Mouse (Mus musculus) urinary bladder, adult 18-20 months (tissue): ENCODE data around the gene Clec16a.

Experiments used
- DNase-seq, 2 experiments: peaks; one replicate each; pipeline ENCODE4 v3.0.0; 2022; ENCODE audit warnings: low spot score in 2 of 2, mixed read lengths in 2 of 2

The Clec16a gene

DNA sequence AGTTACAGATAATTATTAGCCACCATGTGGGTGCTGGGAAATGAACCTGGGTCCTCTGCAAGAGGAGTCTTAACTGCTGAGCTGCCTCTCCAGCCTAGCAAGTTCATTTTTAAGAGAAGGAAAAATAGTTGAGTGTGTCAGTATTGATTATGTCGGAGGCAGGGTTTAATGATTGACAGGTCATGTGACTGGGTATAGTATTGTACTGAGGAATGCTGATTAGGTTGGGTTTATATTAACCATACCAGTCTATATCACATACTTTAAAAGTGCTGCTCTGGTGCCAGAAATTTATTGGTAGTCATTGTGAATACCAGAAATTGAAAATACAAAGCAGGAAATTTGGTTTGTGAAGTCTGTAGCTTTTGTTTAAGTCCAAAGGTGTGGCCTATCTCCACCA lies 130.5 kb downstream of the Clec16a start:
- DNase-seq, result no peak

DNA sequence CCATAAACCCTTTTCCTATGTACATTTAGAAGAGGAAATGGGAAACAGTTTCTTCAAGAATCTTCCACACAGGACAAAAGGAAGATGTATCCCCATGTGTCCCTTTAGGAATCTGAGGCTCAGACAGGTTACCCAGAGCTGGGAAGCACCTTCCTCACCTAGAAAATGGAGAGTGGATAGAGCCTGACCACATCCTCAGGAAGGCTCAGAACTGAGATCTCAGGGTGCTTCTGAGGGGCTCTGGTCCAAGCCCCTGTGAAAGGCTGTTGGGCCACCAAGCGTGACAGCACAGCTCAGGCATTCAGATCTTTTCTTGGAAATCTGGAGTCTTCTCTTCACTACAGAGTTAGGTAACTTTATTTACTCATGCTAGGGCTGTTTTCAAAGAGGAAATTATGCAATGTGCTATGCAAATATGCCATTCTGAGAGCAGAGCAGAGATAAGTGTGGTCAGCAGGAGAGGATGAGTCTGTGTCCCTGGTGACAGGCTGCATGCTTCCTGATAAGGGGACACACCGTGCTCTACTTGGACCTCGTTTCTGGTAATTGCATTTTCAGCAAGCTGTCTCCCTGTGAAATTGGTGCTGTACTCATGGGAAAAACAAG lies 131.4 kb downstream of the Clec16a start:
- no peak for DNase-seq

DNA sequence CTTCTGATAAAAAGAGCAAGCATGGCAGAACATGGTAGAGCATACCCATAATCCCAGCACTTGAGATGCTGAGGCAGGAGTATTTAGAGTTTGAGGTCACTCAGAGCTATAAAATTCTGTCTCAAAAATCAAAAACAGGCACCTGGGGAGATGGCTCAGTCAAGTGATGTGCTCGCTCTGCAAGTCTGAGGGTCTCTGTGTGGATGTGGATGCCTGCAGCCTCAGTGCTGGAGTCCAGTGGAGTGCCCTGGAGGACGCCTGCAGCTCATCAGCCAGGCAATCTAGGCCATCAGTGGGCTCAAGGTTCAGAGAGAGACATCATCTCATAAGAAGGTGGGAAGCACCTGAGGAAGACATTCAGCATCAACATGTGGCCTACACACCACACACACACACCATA lies 137.4 kb downstream of the Clec16a start:
- DNase-seq, result no peak

DNA sequence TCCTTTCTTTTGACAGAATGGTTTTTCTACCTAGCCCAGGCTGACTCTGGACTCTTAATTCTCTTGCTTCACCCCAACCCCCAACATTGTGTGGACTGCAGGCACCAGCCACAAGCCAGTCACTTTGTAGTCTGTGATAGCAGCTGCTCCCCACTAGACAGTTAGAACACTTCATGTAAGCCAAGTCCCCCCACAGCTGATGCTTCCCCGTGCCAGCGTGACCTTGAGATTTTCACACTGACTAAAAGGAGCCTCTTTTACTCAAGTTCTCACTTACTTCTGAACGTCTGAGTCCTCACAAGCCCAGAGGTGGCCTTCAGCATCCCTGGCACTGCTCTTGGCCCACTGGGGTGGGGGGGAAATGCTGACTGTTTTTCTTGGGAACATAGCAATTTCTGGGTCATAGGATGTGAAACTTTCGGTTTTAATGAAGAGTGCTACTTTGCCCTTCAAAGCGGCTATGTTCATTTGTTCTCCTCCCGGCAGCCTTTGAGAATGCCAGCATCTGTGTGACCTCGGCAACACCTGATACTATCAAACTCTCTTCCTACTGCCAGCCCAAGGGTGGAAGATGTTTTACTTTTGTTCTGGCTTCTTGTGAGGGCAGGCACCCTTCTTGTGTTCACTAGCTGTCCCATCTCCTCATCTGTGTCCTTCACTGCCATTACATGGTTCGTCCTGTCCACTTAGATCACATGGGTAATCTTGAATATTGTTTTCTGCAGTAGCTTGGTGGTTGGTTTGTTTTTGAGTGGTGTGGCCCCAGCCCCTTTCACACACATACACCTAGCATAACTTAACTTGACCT lies 138.3 kb downstream of the Clec16a start:
- no peak for DNase-seq

DNA sequence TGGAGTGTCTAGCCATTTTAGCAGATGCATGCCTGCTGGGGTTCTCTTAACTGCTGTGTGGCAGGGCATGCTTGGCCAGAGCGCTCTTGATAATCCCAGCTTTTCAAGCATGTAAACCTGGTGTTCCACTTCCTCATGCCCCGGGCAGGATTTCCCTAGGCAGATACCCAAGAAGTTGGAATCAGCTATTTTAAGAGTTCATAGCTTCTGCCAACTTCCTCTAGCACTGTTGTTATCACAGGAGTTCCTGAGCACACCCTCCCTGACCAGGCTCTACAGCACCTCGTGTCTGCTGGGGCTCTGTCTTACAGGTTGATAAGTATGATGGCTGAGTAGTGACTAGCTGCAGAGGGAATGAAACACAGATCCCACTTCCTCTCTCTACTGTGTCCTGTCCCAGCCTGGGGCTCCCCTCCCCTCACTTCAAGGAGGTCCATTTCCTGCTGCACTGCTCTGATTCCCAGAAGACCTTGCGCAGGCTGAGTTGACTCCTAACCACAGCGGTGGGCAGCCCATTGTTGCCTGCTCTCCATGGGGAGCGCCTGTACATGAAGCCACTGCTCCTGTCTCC lies 144.7 kb downstream of the Clec16a start:
- no peak for DNase-seq

DNA sequence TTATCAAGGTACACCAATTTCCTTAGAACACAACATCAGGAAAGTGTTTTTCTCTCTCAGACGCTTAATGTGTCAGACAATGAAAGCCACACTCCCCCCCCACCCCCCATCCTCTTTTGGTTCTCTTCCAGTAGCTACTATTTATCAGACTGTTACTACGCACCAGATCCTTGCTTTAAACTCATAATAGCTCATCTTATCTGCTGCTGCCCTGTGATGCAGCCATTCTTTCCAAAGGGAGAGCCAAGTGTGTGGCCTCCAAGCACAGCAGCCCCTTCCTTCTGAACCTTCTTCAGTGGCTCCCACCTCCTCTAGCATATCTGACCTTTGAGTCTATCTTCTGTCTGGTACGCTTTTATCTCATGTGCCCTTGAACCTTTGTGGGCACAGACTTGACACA lies 145.3 kb downstream of the Clec16a start:
- no peak for DNase-seq

DNA sequence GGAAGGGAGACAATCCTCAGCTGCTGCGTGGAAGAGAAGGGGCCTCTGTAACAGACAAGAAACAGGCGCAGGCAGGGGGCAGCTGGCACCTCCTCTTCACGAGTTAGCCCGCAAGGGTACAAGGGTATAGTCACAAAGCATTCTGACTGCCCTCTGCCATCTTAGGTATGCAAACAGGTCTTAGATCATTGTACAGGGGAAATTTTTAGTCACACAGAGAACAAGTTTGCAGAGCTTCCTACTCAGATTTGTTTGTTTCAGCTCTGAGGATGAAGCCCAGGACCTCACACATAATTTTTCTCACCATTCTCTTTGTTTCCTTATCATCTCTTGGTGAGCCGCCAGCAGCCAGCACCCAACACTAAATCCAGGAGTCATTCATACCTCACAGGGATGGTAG lies 146.6 kb downstream of the Clec16a start:
- no peak for DNase-seq

DNA sequence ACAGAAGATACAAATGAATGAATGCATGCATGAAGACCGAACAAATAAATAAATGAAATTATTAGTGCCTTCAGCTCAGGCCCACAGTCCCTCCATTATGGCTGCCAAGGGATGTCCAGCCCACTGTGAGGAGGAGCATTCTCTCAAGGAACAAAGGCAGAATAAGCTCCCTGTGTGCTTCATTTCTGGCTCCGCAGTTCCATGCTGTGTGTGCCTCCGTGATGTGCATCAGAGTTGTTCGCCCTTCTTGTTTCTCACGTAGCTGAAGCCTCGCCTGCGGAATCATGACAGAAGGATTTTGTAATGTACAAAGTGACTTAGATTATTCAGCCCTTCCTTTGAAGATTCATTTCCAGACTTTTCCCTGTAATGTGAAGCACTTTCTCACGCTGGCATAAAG lies 147.7 kb downstream of the Clec16a start:
- no peak for DNase-seq

DNA sequence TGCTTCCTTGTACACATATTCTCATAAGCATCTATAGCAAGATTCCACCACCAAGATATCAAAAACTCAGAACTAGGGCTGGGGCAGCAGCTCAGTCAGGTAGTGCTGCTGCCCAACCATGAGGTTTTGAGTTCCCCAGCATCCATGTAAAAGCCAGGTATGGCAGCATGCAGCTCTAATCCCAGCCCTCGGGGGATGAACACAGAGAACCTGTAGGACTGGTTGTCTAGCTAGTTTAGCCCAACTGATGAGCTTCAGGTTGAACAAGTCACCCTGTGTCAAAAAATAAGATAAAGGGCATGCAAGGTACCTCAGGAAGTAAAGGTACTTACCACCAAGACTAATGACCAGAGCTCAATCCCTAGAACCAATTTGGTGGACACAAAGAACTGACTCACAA lies 148.3 kb downstream of the Clec16a start:
- no peak for DNase-seq

DNA sequence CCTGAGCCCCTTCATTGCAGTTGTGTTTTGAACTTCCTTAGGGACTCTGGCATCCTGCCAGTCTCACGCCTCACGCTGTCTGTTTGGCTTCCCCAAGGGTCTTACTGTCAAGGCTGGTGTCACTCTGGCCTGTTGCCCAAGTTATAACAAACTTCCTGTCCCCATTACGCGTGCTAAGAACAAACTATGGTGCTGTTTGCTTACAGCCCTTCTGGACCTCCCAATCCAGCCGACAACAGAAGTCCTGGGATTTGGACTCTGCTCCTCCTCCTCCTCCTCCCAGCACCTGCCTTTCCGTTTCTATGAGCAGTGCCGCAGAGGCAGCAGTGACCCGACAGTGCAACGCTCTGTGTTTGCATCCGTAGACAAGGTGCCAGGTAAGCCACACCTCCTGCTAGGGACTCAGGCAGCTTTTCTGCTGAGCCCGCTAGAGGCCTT lies 149.3 kb downstream of the Clec16a start:
- DNase-seq, result no peak

DNA sequence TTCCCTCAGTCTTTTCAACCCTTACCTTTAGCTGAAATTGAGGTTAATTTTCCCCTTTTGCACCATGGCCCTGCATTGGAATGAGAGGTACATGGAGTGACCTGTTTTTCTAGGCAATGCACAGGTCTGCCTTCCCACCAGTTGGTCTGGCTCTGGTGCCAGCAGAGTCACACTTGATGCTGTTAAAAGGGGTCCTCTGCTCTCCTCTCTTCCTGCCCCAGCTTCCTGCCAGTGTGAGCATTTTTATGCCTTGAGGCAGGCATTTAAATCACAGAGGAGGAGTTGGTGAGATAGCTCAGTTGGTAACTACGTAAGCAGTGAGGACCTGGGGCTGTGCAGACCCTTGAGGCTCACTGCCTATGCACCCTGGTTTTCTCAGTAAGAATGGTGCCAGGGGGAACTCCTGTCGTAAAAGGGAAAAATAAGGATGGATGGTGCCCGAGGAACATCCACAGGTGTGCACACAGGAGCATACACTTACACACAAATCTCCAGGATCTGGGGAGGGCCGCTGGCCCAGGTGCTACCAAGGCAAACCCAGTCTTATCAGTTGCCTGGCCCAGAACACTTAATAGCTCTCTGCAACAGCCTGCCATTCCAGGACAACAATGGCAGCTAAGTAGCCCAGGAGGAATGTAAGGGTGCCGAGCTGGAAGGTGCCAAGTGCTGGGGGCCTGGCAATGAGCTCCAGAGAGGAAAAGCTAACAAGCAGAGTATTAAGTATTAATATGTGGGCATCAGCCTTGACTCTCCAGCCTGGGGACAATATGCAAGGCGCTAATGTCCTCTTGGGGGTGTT lies 152.9 kb downstream of the Clec16a start:
- no peak for DNase-seq

DNA sequence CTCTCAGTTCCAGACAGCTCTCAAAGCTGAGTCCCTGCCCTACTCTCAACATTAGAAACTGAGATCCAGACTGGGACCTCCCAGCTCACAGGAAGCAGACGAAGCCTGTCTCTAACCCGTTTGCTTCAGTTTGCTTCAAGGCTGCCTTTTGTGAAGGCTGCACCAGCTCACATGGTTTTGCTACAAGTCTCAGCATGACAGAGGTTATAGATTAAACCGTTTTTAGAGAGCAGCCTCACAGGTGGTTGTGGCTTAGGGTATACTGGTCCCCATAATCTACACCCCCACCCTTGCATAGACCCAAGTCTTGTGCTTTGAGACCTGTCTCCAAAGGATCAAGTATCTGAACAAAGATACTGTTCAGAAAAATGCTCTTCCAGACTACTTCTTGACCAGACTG lies 154.2 kb downstream of the Clec16a start:
- DNase-seq, result no peak

DNA sequence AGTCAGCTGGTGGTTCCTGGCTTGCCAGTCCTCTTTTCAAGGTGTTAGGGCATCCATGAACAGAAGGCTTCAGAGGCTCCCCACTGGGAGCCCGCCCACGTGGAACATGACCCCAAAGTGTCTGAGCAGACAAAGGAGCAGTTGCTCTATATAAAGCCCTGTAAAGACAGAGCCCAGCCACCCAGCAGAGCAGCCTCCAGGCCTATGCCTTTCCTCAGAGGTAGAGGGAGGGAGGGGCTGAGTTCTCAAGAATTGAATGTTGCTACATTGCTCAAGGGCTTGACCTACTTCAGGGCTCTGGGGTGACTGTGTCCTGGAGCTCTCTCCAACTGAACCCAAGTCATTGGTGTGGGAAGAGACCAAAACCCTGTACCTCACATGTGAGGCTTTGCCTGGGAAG lies 155.0 kb downstream of the Clec16a start:
- no peak for DNase-seq

DNA sequence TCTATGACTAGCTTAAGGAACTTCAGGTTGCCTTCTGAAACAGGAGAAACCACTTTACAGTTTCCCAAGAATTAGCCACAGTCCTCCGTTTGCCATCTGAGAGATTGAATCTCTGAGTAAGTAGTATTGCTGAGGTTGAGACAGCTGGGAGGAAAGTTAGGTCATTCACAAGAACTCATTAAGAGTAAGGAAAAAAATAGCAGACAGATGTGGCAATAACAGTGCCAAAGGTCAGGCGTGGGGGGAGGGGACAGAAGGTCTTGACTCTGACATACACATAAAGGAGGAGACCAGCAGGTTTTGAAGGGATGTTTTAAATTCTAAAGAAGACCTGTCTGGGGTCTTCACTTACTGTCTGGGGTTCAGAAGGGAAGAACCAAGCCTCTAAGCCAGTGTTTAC lies 157.3 kb downstream of the Clec16a start:
- DNase-seq, result peak in 1 of 2 experiments; percentile 13

DNA sequence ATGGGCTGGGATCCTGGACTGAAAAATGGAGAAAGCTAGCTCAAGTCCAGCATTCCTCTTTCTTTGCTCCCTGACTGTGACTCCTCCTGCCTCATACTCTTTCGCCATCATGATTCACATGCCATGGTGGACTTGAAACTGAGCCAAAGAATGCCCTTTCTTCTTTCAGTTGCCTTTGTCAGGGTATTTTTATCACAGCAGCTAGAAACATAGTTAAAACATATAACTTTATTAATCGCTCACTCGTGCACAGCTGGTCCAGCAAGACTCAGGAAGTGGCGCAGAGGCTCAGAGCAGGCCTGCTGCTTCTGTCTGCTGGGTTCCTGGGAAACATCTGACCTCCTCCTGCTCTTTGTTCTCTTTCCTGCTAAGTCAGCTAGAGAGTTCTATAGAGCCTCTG lies 158.8 kb downstream of the Clec16a start:
- no peak for DNase-seq

DNA sequence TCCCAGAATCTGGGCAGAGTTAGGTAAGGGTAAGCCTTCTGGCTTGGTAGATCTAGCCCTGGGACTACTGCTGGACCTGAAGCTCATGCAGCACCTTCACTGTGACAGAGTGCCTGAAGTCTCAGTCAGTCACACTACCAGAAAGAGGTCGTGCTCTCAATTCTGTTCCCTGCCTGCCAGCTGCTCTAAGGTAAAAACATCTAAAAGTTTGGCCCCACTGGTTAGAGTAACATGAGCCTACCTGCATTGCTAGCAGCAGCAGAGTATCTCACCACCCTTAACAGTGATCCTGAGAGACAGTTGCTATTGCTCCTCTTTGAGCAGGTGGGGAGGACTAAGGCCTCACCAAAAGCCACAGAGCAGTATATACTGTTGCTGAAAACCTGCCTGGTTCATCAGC lies 160.3 kb downstream of the Clec16a start:
- no peak for DNase-seq

DNA sequence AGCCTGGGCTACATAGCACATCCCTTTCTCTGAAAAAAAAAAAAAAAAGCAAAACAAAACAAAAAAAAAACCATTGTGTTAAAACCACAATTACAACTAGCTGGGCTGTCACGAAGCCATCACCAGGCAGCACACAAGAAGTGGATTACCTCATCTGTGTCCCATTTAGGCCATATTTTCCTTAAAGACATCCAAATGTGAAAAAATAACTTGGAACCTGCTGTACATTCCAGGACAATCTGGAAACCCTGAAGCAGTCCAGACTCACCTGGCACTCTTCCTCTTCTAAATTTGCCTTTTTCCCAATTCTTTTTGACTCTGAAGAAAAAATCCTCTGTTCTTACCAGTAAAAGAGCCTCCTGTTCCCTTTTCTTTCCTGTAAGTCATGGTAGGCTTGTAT lies 166.4 kb downstream of the Clec16a start:
- no peak for DNase-seq

DNA sequence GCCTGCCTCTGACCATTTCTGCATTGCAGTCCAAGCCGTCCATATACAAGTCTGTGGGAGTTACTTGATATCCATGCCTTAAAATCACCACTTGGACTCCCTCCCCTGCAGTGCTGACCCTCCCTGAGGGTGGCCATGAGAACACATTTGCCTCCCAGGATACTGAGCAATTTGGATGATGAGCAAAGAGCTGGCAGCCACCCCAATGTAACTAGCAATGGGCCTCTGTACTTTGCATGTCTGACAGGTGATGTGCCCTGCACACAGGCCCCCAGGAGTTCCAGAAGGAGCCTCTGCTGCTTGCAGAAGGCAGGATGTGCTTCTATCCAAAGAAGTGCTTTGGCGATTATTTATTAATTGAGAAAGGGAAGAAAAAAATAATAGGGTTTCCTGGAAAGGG lies 167.9 kb downstream of the Clec16a start:
- DNase-seq, result no peak

DNA sequence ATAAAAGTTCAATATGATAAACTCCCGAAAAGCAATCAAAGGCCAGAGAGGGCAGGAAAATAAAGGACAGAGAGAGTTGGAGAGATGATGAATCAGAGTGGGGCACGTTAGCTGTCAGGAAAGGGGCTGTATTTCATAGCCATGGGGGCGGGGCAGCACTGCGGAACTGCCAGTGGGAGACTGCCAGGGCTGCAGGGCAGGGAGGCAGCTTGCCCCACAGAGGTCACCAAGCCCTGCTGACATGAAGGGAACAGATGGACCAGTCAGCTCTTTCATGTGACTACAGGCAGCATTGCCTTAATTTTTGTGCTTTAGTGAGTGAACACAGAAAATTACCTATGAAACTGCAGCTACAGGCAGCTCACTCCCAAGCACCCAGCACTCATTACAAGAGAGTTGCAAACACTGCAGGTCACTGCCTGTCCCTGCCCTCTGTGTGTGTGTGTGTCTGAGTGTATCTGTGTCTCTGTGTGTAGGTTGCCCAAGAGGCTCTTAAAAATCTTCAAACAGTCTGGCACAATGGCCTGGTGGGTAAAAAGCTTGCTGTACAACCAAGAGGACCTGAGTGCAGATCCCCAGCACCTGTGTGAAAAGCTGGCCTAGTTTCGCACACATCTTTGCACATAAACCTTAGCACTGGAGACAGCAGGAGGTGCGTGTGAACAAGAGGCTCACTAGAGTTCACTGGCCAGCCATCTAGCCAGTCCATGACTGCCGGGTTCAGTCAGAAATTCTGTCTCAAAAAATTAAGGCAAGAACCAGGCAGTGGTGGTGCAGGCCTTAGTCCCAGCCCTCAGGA lies 168.5 kb downstream of the Clec16a start:
- peak in 1 of 2 experiments; percentile 27 for DNase-seq

DNA sequence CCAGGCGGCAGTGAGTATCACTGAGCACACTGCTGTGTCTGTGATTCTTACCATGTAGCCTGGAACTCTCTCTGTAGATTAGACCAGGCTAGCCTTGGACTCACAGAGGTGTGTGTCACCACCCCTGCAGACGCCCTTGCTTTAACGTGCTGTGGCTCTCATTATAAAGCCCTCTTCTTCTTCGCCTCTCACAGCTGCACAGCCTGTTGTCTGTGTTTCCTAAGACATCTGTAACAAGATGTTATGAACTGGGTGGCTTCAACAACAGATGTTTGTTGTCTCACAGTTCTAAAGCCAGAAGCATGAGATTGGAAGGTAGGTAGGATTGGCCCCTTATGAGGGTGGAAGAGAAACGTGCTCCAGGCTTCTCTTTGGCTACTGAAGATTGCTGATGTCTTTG lies 170.1 kb downstream of the Clec16a start:
- no peak for DNase-seq

DNA sequence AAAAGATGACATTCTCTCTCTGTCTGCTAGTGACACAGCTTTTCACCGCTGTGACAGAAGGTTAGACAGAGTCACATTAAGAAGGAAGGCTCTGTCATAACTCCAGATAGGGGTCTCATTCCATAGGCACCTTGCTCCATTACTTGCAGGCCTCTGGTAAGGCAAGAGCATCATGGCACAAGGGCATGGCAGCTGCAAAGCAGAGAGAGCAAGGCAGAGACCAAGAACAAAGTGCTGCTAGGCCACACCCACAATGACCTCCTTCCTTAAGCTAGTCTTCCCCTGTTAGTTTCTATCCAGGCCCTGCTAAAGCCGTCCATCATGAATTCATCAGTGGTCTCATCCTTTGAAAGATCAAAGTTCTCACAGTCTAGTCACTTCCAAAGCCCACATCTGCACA lies 170.5 kb downstream of the Clec16a start:
- no peak for DNase-seq

DNA sequence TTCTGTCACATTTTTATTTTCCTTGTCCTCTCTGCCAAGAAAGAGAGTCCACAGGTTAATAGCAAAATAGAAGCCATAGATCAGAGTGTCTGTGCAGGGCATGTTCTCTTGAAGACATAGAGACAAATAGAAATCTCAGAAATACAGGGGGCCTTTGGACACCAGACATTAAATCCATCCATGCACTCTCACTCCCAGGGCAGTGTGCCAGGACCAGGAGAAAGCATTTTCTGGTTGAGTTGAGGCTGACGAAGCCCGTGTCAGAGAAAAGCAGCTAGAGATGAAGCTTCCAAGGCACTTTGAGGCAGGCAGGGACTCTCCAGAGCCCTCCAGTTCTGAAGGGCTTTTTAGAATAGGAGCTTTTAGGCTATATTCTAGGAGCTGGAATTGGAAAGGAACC lies 171.6 kb downstream of the Clec16a start:
- DNase-seq, result no peak
